ENCODE assay signal across 14 mouse cellular contexts in the genomic region with DNA sequence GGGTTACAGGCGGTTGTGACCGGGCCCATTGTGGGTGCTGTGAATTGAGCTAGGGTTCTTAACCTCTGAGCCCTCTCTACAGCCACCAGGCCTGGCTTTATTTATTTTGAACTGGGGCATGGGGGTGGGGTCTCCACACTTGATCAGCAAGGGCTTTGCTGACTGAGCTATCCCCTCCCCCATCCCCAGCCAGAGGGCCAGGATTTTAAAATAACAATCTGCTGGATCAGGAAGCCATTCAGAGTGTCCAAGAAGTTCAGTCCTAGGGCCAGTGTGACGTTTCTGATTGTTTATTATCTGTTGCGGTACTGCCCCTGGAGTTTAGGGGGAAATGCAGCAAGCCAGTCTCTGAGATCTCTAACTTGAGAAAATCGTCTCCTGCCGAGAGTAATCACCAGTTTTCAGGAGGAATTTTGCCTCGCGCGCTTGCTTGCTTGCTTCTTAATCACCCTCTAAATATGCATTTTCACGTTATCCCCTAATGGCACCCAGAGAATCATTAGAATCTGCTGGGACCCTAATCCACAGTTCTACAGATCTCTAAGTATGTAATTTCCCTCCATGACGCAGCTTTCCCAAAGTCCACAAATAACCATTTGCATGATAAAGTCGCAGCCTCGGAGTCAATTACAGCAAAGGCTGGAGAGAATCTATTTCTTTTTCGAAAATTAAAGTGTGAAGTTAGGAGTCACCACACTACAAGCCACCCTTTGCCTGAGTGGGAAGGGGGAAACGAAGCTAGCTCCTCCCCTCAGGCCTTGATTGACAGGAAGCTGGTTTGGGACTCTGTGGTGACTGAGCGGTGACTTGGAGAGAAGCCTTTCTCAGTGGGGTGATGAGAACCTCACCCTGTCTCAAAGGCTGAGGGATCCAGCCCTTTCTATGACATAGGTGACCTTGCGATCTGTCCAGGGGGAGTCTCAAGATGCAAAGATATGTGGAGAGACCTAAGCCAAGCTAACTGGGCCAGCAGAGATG.
DNase-seq lines count a peak whose midpoint lies in the region; ATAC-seq and TF ChIP-seq lines count a peak whose summit lies in the region.
"Had no signal": no experiment of that assay in that cellular context is flagged by ENCODE, and none has a peak within 500 bp of the region (broad histone marks: within the 10 kb centered on the region; RNA-seq: fewer than 3 reads in every experiment).

No protein-coding gene starts in this region.

- no peaks in the 10 kb centered on the region for H3K4me1 ChIP-seq in heart, embryonic 11.5 days (ENCODE audit: control insufficient read depth, insufficient read depth, low read length)
- peaks cover 6% of the 10 kb centered on the region; the same call in 1 of the 2 replicates for H3K4me1 ChIP-seq in thymus, adult 2 months (replicated peaks; ENCODE audit: control insufficient read depth, insufficient read depth, low read length)
- H3K4me1 ChIP-seq in hindbrain, embryonic 15.5 days (replicated peaks) = peaks cover 12% of the 10 kb centered on the region
- peaks cover 33% of the 10 kb centered on the region for H3K4me1 ChIP-seq in olfactory bulb, adult 2 months (ENCODE audit: control insufficient read depth, insufficient read depth, low read length)

- TF ChIP-seq CTCF in thymus, adult 2 months (IDR thresholded peaks at IDR 0.05; ENCODE audit: borderline replicate concordance, control insufficient read depth, extremely low read depth, insufficient read depth, low read length, poor library complexity) = no peak
- no peak for TF ChIP-seq CTCF in olfactory bulb, adult 2 months (IDR thresholded peaks at IDR 0.05; ENCODE audit: insufficient read depth, low read depth, low read length)

- H3K4me3 ChIP-seq in heart, embryonic 11.5 days (ENCODE audit: low read depth, low read length) = no peak overlapping the region
- H3K4me3 ChIP-seq in thymus, adult 2 months (ENCODE audit: control insufficient read depth, insufficient read depth, low read length) = no peak overlapping the region
- no peak overlapping the region for H3K4me3 ChIP-seq in hindbrain, embryonic 15.5 days
- H3K4me3 ChIP-seq in olfactory bulb, adult 2 months (ENCODE audit: insufficient read depth, low read depth, low read length) = no peak overlapping the region
- H3K4me3 ChIP-seq: heart, embryonic 10.5 days; kidney, embryonic 15.5 days had no signal

- H3K36me3 ChIP-seq in heart, embryonic 11.5 days (ENCODE audit: control insufficient read depth, insufficient read depth, low read length) = no peaks in the 10 kb centered on the region
- H3K36me3 ChIP-seq in thymus, adult 2 months (ENCODE audit: control insufficient read depth, insufficient read depth, low read length) = no peaks in the 10 kb centered on the region
- no peaks in the 10 kb centered on the region for H3K36me3 ChIP-seq in hindbrain, embryonic 15.5 days
- H3K36me3 ChIP-seq: heart, embryonic 10.5 days; kidney, embryonic 15.5 days had no signal

- 35% methylated on average over 17 of the region's 17 CpGs for WGBS in heart, embryonic 11.5 days (ENCODE audit: insufficient replicate concordance)
- WGBS in thymus, adult 2 months = 88% methylated on average over 17 of the region's 17 CpGs
- 33% methylated on average over 17 of the region's 17 CpGs for WGBS in hindbrain, embryonic 15.5 days
- WGBS in olfactory bulb, adult 2 months = 28% methylated on average over 17 of the region's 17 CpGs

- no peak for ATAC-seq in heart, embryonic 11.5 days (replicated peaks; ENCODE audit: insufficient number of reproducible peaks, low FRiP score, low TSS enrichment)
- peak; percentile 54; the same call in 1 of the 2 replicates for ATAC-seq in hindbrain, embryonic 15.5 days (ENCODE audit: low FRiP score, low read depth)

- H3K27me3 ChIP-seq in heart, embryonic 11.5 days (ENCODE audit: control insufficient read depth, insufficient read depth, low read length) = 0 out of 2 replicates have a peak, but pooled peaks cover 2% of the 10 kb centered on the region
- no peaks in the 10 kb centered on the region for H3K27me3 ChIP-seq in thymus, adult 2 months (ENCODE audit: control insufficient read depth, insufficient read depth, low read length)
- H3K27me3 ChIP-seq in hindbrain, embryonic 15.5 days = no peaks in the 10 kb centered on the region
- H3K27me3 ChIP-seq: kidney, embryonic 15.5 days had no signal

- no peak for DNase-seq in heart, postnatal 25 days (ENCODE audit: low spot score)
- no peak for DNase-seq in thymus, adult 2 months
- no peak for DNase-seq in thymus, postnatal 25 days
- DNase-seq in gastrocnemius, postnatal 14 days = no peak
- DNase-seq in frontal cortex, postnatal 10 days (ENCODE audit: low spot score in 2 of 2) = no peak
- DNase-seq: adrenal gland, postnatal 14 days; cerebellum, adult 11 months; lung, postnatal 14 days had no signal

- H3K27ac ChIP-seq in heart, embryonic 11.5 days (ENCODE audit: low read depth, low read length) = no peak overlapping the region
- H3K27ac ChIP-seq in thymus, adult 2 months (ENCODE audit: control insufficient read depth, insufficient read depth, low read length) = 0 out of 2 replicates have a peak overlapping the region, but pooled peaks have one; percentile 27
- H3K27ac ChIP-seq in hindbrain, embryonic 15.5 days (replicated peaks) = peak overlapping the region; percentile 20; the same call in 1 of the 2 replicates
- H3K27ac ChIP-seq in olfactory bulb, adult 2 months (ENCODE audit: insufficient read depth, low read depth, low read length) = peak overlapping the region; percentile 44
- H3K27ac ChIP-seq: heart, embryonic 10.5 days; kidney, embryonic 15.5 days had no signal

- 0 out of 2 replicates have a peak overlapping the region, but pooled peaks have one; percentile 4 for H3K4me2 ChIP-seq in heart, embryonic 11.5 days
- H3K4me2 ChIP-seq in hindbrain, embryonic 15.5 days = no peak overlapping the region
- H3K4me2 ChIP-seq: kidney, embryonic 15.5 days; liver, embryonic 11.5 days had no signal

- intact Hi-C loops in heart, postnatal 25 days (cut with DNase I) = no loop called here
- intact Hi-C loops in gastrocnemius, postnatal 14 days (cut with DNase I; ENCODE audit: low total_unique reads) = no loop called here

- no peak overlapping the region for H3K9ac ChIP-seq in heart, embryonic 11.5 days (ENCODE audit: low read depth, low read length)
- H3K9ac ChIP-seq in hindbrain, embryonic 15.5 days = no peak overlapping the region
- H3K9ac ChIP-seq: kidney, embryonic 15.5 days had no signal

- no peak for TF ChIP-seq POLR2A in thymus, adult 2 months (IDR thresholded peaks at IDR 0.05; ENCODE audit: control insufficient read depth, extremely low read depth, insufficient read depth, low read length, poor library complexity)
- no peak for TF ChIP-seq POLR2A in olfactory bulb, adult 2 months (IDR thresholded peaks at IDR 0.05; ENCODE audit: insufficient read depth, low read depth, low read length)

- H3K9me3 ChIP-seq in heart, embryonic 11.5 days (replicated peaks; ENCODE audit: control insufficient read depth, low read length) = no peaks in the 10 kb centered on the region
- no peaks in the 10 kb centered on the region for H3K9me3 ChIP-seq in hindbrain, embryonic 15.5 days
- H3K9me3 ChIP-seq: heart, embryonic 10.5 days; kidney, embryonic 15.5 days had no signal
